Mouse (Mus musculus) embryonic facial prominence, embryonic 11.5 days (tissue): ENCODE results near the gene Ucp3. TPM values are rescaled to one million over a fixed set of nuclear protein-coding genes. Genes with fewer than 3 reads are reported as not detected.

ENCODE experiments used
- polyA plus RNA-seq: library from polyadenylated mRNA; unstranded; fragments of >200 nt; fragmentation: Nextera tagmentation; extraction: Ambion mirVana; gene quantifications from 2 replicates; pipeline ENCODE4 v1.2.1, GENCODE M21; 2014

Ucp3 gene
- polyA plus RNA-seq, 1 experiment from 2014 or later = not detected

Other genes starting within 250 kb of the Ucp3 start
- gene Pgm2l1, start 245.6 kb upstream of the Ucp3 start, polyA plus RNA-seq = 6.2 and 6.7 TPM in 2 replicates
- gene P4ha3, start 187.5 kb upstream of the Ucp3 start, polyA plus RNA-seq = 10.2 and 11.4 TPM in 2 replicates
- gene C2cd3, start 100.8 kb upstream of the Ucp3 start, polyA plus RNA-seq = 32.4 and 32.8 TPM in 2 replicates
- gene Ppme1, start 100.7 kb upstream of the Ucp3 start, polyA plus RNA-seq = 68.9 and 69.9 TPM in 2 replicates
- gene Ucp2, start 20.3 kb downstream of the Ucp3 start, polyA plus RNA-seq = 98.4 and 108 TPM in 2 replicates
- gene Dnajb13, start 42.0 kb downstream of the Ucp3 start, polyA plus RNA-seq = 0.07 and 0.60 TPM in 2 replicates
- gene Coa4, start 64.1 kb downstream of the Ucp3 start, polyA plus RNA-seq = 15.5 and 19.5 TPM in 2 replicates
- gene Rab6a, start 134.4 kb downstream of the Ucp3 start, polyA plus RNA-seq = 156 and 171 TPM in 2 replicates
- 66.7 and 67.1 TPM in 2 replicates for gene Mrpl48, start 135.3 kb downstream of the Ucp3 start, polyA plus RNA-seq
- gene Plekhb1, start 189.4 kb downstream of the Ucp3 start, polyA plus RNA-seq = 4.1 and 5.5 TPM in 2 replicates
- 30.7 and 32.6 TPM in 2 replicates for gene Fam168a, start 233.6 kb downstream of the Ucp3 start, polyA plus RNA-seq